Mouse (Mus musculus) liver, embryonic 15.5 days (tissue): ENCODE results near the gene Ak1. TPM values are rescaled to one million over a fixed set of nuclear protein-coding genes. Genes with fewer than 3 reads are reported as not detected.

Experiments
- ATAC-seq: fragments of 200-750 bp; cut with Nextera tagmentation; 2 replicates; pipeline ENCODE4 v1.8.0; 2017; ENCODE audit warnings: moderate number of reproducible peaks, mild to moderate bottlenecking, moderate library complexity; ENCODE audit not compliant: insufficient read depth
- H3K27ac ChIP-seq: fragments of 300-500 bp; sonication (generic); replicated peaks from 2 replicates; pipeline ENCODE4 v1.5.1; 2015; ENCODE audit warnings: mild to moderate bottlenecking, inconsistent platforms
- H3K27me3 ChIP-seq: fragments of 300-500 bp; sonication (generic); 2 replicates; pipeline ENCODE4 v1.6.1; 2015; ENCODE audit warnings: mild to moderate bottlenecking, inconsistent platforms
- H3K36me3 ChIP-seq: fragments of 300-500 bp; sonication (generic); replicated peaks from 2 replicates; pipeline ENCODE4 v1.6.1; 2015; ENCODE audit warnings: moderate library complexity, mild to moderate bottlenecking, inconsistent platforms
- H3K4me1 ChIP-seq: fragments of 300-500 bp; sonication (generic); replicated peaks from 2 replicates; pipeline ENCODE4 v1.6.1; 2015; ENCODE audit warnings: inconsistent platforms
- H3K4me2 ChIP-seq: fragments of 300-500 bp; sonication (generic); 2 replicates; pipeline ENCODE4 v1.6.1; 2015; ENCODE audit warnings: moderate library complexity, mild to moderate bottlenecking, inconsistent platforms
- H3K4me3 ChIP-seq: fragments of 300-500 bp; sonication (generic); replicated peaks from 2 replicates; pipeline ENCODE4 v1.5.1; 2015; ENCODE audit warnings: mild to moderate bottlenecking, inconsistent platforms
- H3K9ac ChIP-seq: fragments of 300-500 bp; sonication (generic); 2 replicates; pipeline ENCODE4 v1.6.1; 2015; ENCODE audit warnings: moderate library complexity, mild to moderate bottlenecking, inconsistent platforms
- H3K9me3 ChIP-seq: fragments of 300-500 bp; sonication (generic); replicated peaks from 2 replicates; pipeline ENCODE4 v1.6.1; 2016; ENCODE audit warnings: inconsistent platforms
- WGBS: fragments of 180-500 bp; shearing (Covaris S2); methylation state at CpG from one replicate; pipeline ENCODE4 v1.1.7; 2015; ENCODE audit warnings: mixed read lengths; ENCODE audit not compliant: insufficient replicate concordance; 5-methylcytosine and 5-hydroxymethylcytosine counted together
- microRNA counts: library from miRNA; unstranded; fragments of <30 nt; microRNA quantifications from one replicate; lab custom pipeline; 2016
- microRNA-seq: library from miRNA; unstranded; fragments of <30 nt; microRNA quantifications from one replicate; pipeline ENCODE4, GENCODE M21; 2016
- polyA plus RNA-seq: library from polyadenylated mRNA; unstranded; fragments of >200 nt; fragmentation: Nextera tagmentation; extraction: Ambion mirVana; gene quantifications from 2 replicates; pipeline ENCODE4 v1.2.1, GENCODE M21; 2015

Ak1 gene
- polyA plus RNA-seq, 1 experiment from 2014 or later = 6.6 TPM

GRCm38 (mm10) chr2:32677683-32678082, 56.1 kb downstream of the Ak1 start:
- Histone ChIP-seq H3K36me3 (peaks cover 18% of the 10 kb centered on the region), H3K27me3 (no peaks in the 10 kb centered on the region), H3K27ac (no peak overlapping the region), H3K4me1 (peaks cover 15% of the 10 kb centered on the region), H3K9me3 (no peaks in the 10 kb centered on the region), H3K9ac (no peak overlapping the region), H3K4me3 (no peak overlapping the region), H3K4me2 (no peak overlapping the region)
- no peak for ATAC-seq
- 81% methylated on average over 7 of the region's 7 CpGs for WGBS

GRCm38 (mm10) chr2:32680051-32680451, 58.5 kb downstream of the Ak1 start:
- 70% methylated on average over 7 of the region's 7 CpGs for WGBS
- Histone ChIP-seq H3K4me3 (no peak overlapping the region), H3K36me3 (peaks cover 40% of the 10 kb centered on the region)

GRCm38 (mm10) chr2:32680961-32681650, 59.5 kb downstream of the Ak1 start:
- 70% methylated on average over 19 of the region's 19 CpGs for WGBS
- H3K4me2 ChIP-seq = no peak overlapping the region
- H3K9me3 ChIP-seq = no peaks in the 10 kb centered on the region
- peaks cover 48% of the 10 kb centered on the region for H3K36me3 ChIP-seq
- H3K9ac ChIP-seq = no peak overlapping the region
- no peak overlapping the region for H3K4me3 ChIP-seq
- no peaks in the 10 kb centered on the region for H3K27me3 ChIP-seq
- ATAC-seq = no peak
- peaks cover 5% of the 10 kb centered on the region; the same call in 1 of the 2 replicates for H3K4me1 ChIP-seq
- no peak overlapping the region for H3K27ac ChIP-seq

More at GRCm38 (mm10) chr2:32680051-32680451, 58.5 kb downstream of the Ak1 start:
- Histone ChIP-seq H3K4me1 (peaks cover 4% of the 10 kb centered on the region; the same call in 1 of the 2 replicates), H3K4me2 (no peak overlapping the region), H3K9me3 (no peaks in the 10 kb centered on the region), H3K27ac (no peak overlapping the region), H3K27me3 (no peaks in the 10 kb centered on the region), H3K9ac (no peak overlapping the region)
- ATAC-seq = no peak

GRCm38 (mm10) chr2:32681754-32682153, 60.2 kb downstream of the Ak1 start:
- no peak overlapping the region for H3K9ac ChIP-seq
- H3K27me3 ChIP-seq = no peaks in the 10 kb centered on the region
- H3K4me2 ChIP-seq = no peak overlapping the region
- H3K9me3 ChIP-seq = no peaks in the 10 kb centered on the region
- no peak overlapping the region for H3K4me3 ChIP-seq
- 67% methylated on average over 6 of the region's 6 CpGs for WGBS
- H3K27ac ChIP-seq = no peak overlapping the region
- ATAC-seq = no peak
- H3K36me3 ChIP-seq = peaks cover 54% of the 10 kb centered on the region
- peaks cover 9% of the 10 kb centered on the region; the same call in 1 of the 2 replicates for H3K4me1 ChIP-seq

GRCm38 (mm10) chr2:32682721-32683417, 61.3 kb downstream of the Ak1 start:
- Histone ChIP-seq H3K27me3 (no peaks in the 10 kb centered on the region), H3K4me1 (peaks cover 9% of the 10 kb centered on the region; the same call in 1 of the 2 replicates), H3K4me2 (no peak overlapping the region), H3K36me3 (peaks cover 65% of the 10 kb centered on the region), H3K9me3 (no peaks in the 10 kb centered on the region), H3K27ac (no peak overlapping the region), H3K9ac (no peak overlapping the region), H3K4me3 (no peak overlapping the region)
- 71% methylated on average over 14 of the region's 14 CpGs for WGBS
- no peak for ATAC-seq

- WGBS = 86% methylated on average over 10 of the region's 10 CpGs
- Histone ChIP-seq H3K36me3 (peaks cover 68% of the 10 kb centered on the region), H3K4me2 (no peak overlapping the region)
Observed at GRCm38 (mm10) chr2:32683701-32684100, 62.1 kb downstream of the Ak1 start.

More at GRCm38 (mm10) chr2:32683701-32684100, 62.1 kb downstream of the Ak1 start:
- H3K9ac ChIP-seq = no peak overlapping the region
- no peak overlapping the region for H3K4me3 ChIP-seq
- no peaks in the 10 kb centered on the region for H3K9me3 ChIP-seq
- ATAC-seq = no peak
- H3K4me1 ChIP-seq = peaks cover 9% of the 10 kb centered on the region; the same call in 1 of the 2 replicates
- H3K27me3 ChIP-seq = no peaks in the 10 kb centered on the region
- H3K27ac ChIP-seq = no peak overlapping the region

MicroRNAs encoded within 50 kb of the gene (microRNA counts, 519-probe panel; counts per million panel counts)
- microRNA mmu-miR-1954 (lab: Ali Mortazavi, UCI) = not detected

Small RNAs within 50 kb of the gene (microRNA-seq; reads per million reads assigned to microRNA genes)
- gene Gm47291 (not detected), gene Mir1954 (not detected)

Other genes starting within 250 kb of the Ak1 start
- 25.0 and 29.0 TPM in 2 replicates for gene 1110008P14Rik, start 239.8 kb upstream of the Ak1 start, polyA plus RNA-seq
- 185 and 214 TPM in 2 replicates for gene Lcn2, start 233.5 kb upstream of the Ak1 start, polyA plus RNA-seq
- gene Ptges2, start 225.9 kb upstream of the Ak1 start, polyA plus RNA-seq = 12.0 and 12.2 TPM in 2 replicates
- gene Naif1, start 171.3 kb upstream of the Ak1 start, polyA plus RNA-seq = 2.4 TPM in 2 replicates
- gene Slc25a25, start 170.3 kb upstream of the Ak1 start, polyA plus RNA-seq = 9.6 and 10.4 TPM in 2 replicates
- gene Fam102a, start 86.4 kb upstream of the Ak1 start, polyA plus RNA-seq = 1.3 and 2.2 TPM in 2 replicates
- 48.2 and 49.0 TPM in 2 replicates for gene Dpm2, start 50.9 kb upstream of the Ak1 start, polyA plus RNA-seq
- gene Pip5kl1, start 47.0 kb upstream of the Ak1 start, polyA plus RNA-seq = 0.22 TPM in 1 of 2 replicates, not detected in the other
- gene 9430097D07Rik, start 46.1 kb upstream of the Ak1 start, polyA plus RNA-seq = not detected in 2 replicates
- 7.9 and 8.5 TPM in 2 replicates for gene St6galnac4, start 34.7 kb upstream of the Ak1 start, polyA plus RNA-seq
- 11.6 and 11.7 TPM in 2 replicates for gene St6galnac6, start 22.0 kb upstream of the Ak1 start, polyA plus RNA-seq
- 23.5 and 29.5 TPM in 2 replicates for gene Eng, start 24.8 kb downstream of the Ak1 start, polyA plus RNA-seq
- 41.2 and 51.2 TPM in 2 replicates for gene Fpgs, start 82.4 kb downstream of the Ak1 start, polyA plus RNA-seq
- gene Cdk9, start 91.3 kb downstream of the Ak1 start, polyA plus RNA-seq = 48.3 and 49.6 TPM in 2 replicates
- gene Sh2d3c, start 99.3 kb downstream of the Ak1 start, polyA plus RNA-seq = 7.0 and 8.3 TPM in 2 replicates
- not detected in 2 replicates for gene 6330409D20Rik, start 119.3 kb downstream of the Ak1 start, polyA plus RNA-seq
- 24.7 and 27.7 TPM in 2 replicates for gene Tor2a, start 135.5 kb downstream of the Ak1 start, polyA plus RNA-seq
- 0.13 TPM in 1 of 2 replicates, not detected in the other for gene Ttc16, start 153.9 kb downstream of the Ak1 start, polyA plus RNA-seq
- 1.5 and 1.8 TPM in 2 replicates for gene Ptrh1, start 154.0 kb downstream of the Ak1 start, polyA plus RNA-seq
- not detected in 2 replicates for gene Cfap157, start 162.7 kb downstream of the Ak1 start, polyA plus RNA-seq
- 2.4 and 2.5 TPM in 2 replicates for gene Stxbp1, start 225.5 kb downstream of the Ak1 start, polyA plus RNA-seq